In genomic region chr10:80367954-80368353, GRCm38 (mm10) we compare ENCODE assay signal across 16 mouse cellular contexts.
"Had no signal": no experiment of that assay in that cellular context is flagged by ENCODE, and none has a peak within 500 bp of the region (broad histone marks: within the 10 kb centered on the region; RNA-seq: fewer than 3 reads in every experiment).

No protein-coding gene starts in this region.

- H3K9me3 ChIP-seq: limb, embryonic 12.5 days; midbrain, embryonic 13.5 days; neural tube, embryonic 15.5 days; stomach, embryonic 15.5 days had no signal

- H3K4me2 ChIP-seq: limb, embryonic 12.5 days; midbrain, embryonic 13.5 days; neural tube, embryonic 15.5 days; stomach, embryonic 15.5 days had no signal

- H3K27me3 ChIP-seq: stomach, embryonic 15.5 days had no signal

- H3K36me3 ChIP-seq: limb, embryonic 12.5 days; midbrain, embryonic 13.5 days; neural tube, embryonic 15.5 days; stomach, embryonic 15.5 days had no signal

- H3K27ac ChIP-seq: layer of hippocampus, adult 2 months; limb, embryonic 12.5 days; liver, embryonic 14.5 days; midbrain, embryonic 13.5 days; neural tube, embryonic 15.5 days; stomach, embryonic 15.5 days had no signal

- H3K9ac ChIP-seq: limb, embryonic 12.5 days; liver, embryonic 14.5 days; midbrain, embryonic 13.5 days; neural tube, embryonic 15.5 days; stomach, embryonic 15.5 days had no signal

- DNase-seq: kidney, postnatal 10 days; kidney, postnatal 4 days; liver; lung, adult 2 months; lung, postnatal 4 days; right cerebral cortex, postnatal 4 days; spleen, adult 18-20 months; thymus, adult 2 months; thymus, postnatal 4 days had no signal

- H3K4me3 ChIP-seq: layer of hippocampus, adult 2 months; limb, embryonic 12.5 days; midbrain, embryonic 13.5 days; neural tube, embryonic 15.5 days; stomach, embryonic 15.5 days had no signal

- ATAC-seq: lung, postnatal 0 days; midbrain, embryonic 13.5 days had no signal

- H3K4me1 ChIP-seq: stomach, embryonic 15.5 days had no signal
